Mouse (Mus musculus): ENCODE measurements around the gene Prr30.
"Not testable (repeated sequence)": the region's sequence is repeated elsewhere in the genome, so short reads cannot be mapped to it uniquely, and the experiment has no call there.

Gene Prr30

DNA sequence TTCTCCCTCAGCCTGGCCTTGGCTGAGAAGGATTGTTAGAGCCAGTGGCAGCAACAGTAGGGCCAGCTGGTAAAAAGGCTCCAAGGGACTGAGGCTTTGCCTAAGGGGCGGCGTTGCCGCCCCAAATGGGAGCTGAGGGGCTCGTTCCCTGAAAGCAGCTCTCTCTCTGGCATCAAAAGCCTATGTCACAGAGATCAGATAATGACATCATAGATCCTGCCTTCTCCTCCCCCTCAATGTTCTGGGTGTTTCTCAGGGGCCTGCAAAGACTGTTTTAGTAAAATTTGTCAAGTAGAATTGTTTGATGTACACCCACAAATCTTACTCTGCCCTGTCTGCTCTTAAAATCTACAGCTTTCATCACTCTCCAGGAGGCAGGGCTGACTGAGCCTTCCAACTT lies at the start of gene Prr30:
Prr30 (minus strand) TSS at position 101 of the 400 bp plus-strand sequence.
- DNase-seq (ENCODE audit: low spot score): no peak

DNA sequence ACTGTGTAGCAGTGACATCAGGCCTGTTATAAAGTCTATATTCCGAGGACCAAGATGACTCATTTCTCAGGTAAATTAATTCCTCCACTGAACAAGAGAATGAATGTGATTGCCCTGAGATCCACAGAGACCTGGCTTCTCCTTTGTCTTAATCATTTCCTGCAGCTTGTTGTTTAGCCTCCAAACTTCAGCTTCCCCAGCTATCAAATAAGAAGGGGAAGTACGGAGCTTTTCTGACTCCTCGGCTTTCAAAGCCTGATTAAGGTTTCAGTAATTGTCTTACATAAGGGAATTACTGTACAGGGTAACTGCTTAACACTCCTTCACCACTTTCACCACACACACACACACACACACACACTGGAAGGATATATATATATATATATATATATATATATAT lies 46.7 kb upstream of the Prr30 start:
- no peak for DNase-seq (ENCODE audit: low spot score)

DNA sequence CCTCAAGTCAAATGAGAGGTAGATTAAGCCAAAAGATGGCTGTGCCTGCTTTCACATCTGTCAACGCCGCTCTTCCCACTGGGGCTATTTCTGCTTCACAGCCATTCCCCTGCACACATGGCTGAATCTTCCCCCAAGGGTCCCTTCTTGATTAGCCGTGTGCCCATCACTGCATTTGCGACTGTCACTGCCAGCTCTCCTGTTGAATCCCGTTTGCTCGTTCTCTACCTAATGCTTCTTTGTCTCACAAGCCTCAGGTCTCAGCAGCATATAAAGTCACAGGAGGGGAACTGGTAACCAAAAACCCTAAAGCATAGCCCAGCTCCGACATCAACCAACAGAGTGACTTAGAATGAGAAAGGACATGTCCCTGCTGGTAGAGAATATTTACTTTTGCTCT lies 45.6 kb upstream of the Prr30 start:
- DNase-seq (ENCODE audit: low spot score): no peak

DNA sequence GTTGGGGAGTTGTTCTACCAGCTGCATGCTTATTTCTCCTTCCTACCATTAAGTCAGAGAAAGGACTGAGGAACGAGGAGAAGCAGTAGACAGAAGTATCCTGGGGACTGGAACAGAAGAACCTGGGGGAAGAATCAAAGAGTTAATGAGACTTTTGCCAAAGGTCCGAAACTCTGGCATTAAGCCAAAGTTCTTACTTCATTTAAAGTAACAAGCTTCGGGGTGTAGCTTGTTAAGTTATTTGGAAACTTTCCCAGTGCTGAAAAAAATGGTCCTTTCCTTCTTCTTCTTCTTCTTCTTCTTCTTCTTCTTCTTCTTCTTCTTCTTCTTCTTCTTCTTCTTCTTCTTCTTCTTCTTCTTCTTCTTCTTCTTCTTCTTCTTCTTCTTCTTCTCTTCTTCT lies 44.3 kb upstream of the Prr30 start:
- DNase-seq (ENCODE audit: low spot score): not testable (repeated sequence)

- no peak for DNase-seq (ENCODE audit: low spot score)
These were observed 37.8 kb upstream of the Prr30 start for GRCm38 (mm10) chr14:101237965-101238364.

GRCm38 (mm10) chr14:101229068-101229467 lies 28.9 kb upstream of the Prr30 start:
- no peak for DNase-seq (ENCODE audit: low spot score)

GRCm38 (mm10) chr14:101222319-101222718 lies 22.2 kb upstream of the Prr30 start:
- no peak for DNase-seq (ENCODE audit: low spot score)

GRCm38 (mm10) chr14:101172258-101172657 lies 27.9 kb downstream of the Prr30 start:
- DNase-seq (ENCODE audit: low spot score): no peak
